Comparison of ENCODE assay signal across 20 mouse cellular contexts in genomic region chr5:72471746-72472145, GRCm38 (mm10). TPM values are rescaled to one million over a fixed set of nuclear protein-coding genes. Genes with fewer than 3 reads are reported as not detected.
A peak's percentile ranks its signal among the peaks of the same experiment; 100 is the strongest.
DNase-seq lines count a peak whose midpoint lies in the region; ATAC-seq lines count a peak whose summit lies in the region.
"Had no signal": no experiment of that assay in that cellular context is flagged by ENCODE, and none has a peak within 500 bp of the region (broad histone marks: within the 10 kb centered on the region; RNA-seq: fewer than 3 reads in every experiment).

No protein-coding gene starts in this region.

- H3K9me3 ChIP-seq in midbrain, embryonic 10.5 days (replicated peaks), result no peaks in the 10 kb centered on the region
- no peaks in the 10 kb centered on the region for H3K9me3 ChIP-seq in midbrain, embryonic 11.5 days (ENCODE audit: control insufficient read depth, low read length)
- H3K9me3 ChIP-seq: embryonic facial prominence, embryonic 12.5 days; limb, embryonic 13.5 days; midbrain, embryonic 12.5 days had no signal

- peak; percentile 14 to 19 for DNase-seq in frontal cortex, postnatal 10 days (ENCODE audit: low spot score in 2 of 2)
- peak; percentile 32 to 34 for DNase-seq in layer of hippocampus, postnatal 10 days (ENCODE audit: low spot score in 2 of 2)
- DNase-seq in left cerebral cortex, postnatal 4 days, result peak; percentile 6
- no peak for DNase-seq in c-Kit-positive CD71-positive TER-119-positive erythroid progenitor cells, embryonic 14.5 days (ENCODE audit: low spot score)
- DNase-seq in midbrain, embryonic 10.5 days (ENCODE audit: low spot score), result no peak
- no peak for DNase-seq in midbrain, embryonic 11.5 days (ENCODE audit: low spot score, missing footprints)
- DNase-seq: adrenal gland, postnatal 14 days; kidney, postnatal 10 days; thymus, postnatal 14 days had no signal

- ATAC-seq in frontal cortex, adult (ENCODE audit: low TSS enrichment), result peak; percentile 80
- no peak for ATAC-seq in midbrain, embryonic 11.5 days (ENCODE audit: low FRiP score)
- ATAC-seq: CD4-positive, CD25-positive, alpha-beta regulatory T cell, adult 4 months; intestine, embryonic 16.5 days had no signal

- intact Hi-C loops in left cerebral cortex, postnatal 4 days (cut with DNase I), result no loop called here

- no peak overlapping the region for H3K4me2 ChIP-seq in midbrain, embryonic 11.5 days
- H3K4me2 ChIP-seq: embryonic facial prominence, embryonic 12.5 days; hindbrain, embryonic 14.5 days; limb, embryonic 13.5 days; midbrain, embryonic 12.5 days had no signal

- H3K36me3 ChIP-seq in midbrain, embryonic 10.5 days, result no peaks in the 10 kb centered on the region
- H3K36me3 ChIP-seq in midbrain, embryonic 11.5 days (ENCODE audit: control insufficient read depth, insufficient read depth, low read length), result no peaks in the 10 kb centered on the region
- H3K36me3 ChIP-seq: embryonic facial prominence, embryonic 12.5 days; limb, embryonic 13.5 days; midbrain, embryonic 12.5 days had no signal

- H3K27me3 ChIP-seq in midbrain, embryonic 10.5 days (ENCODE audit: low read depth, poor library complexity, severe bottlenecking), result no peaks in the 10 kb centered on the region
- no peaks in the 10 kb centered on the region for H3K27me3 ChIP-seq in midbrain, embryonic 11.5 days (ENCODE audit: control insufficient read depth, insufficient read depth, low read length)
- H3K27me3 ChIP-seq: embryonic facial prominence, embryonic 12.5 days; limb, embryonic 13.5 days; midbrain, embryonic 12.5 days had no signal

- no peaks in the 10 kb centered on the region for H3K4me1 ChIP-seq in midbrain, embryonic 10.5 days
- no peaks in the 10 kb centered on the region for H3K4me1 ChIP-seq in midbrain, embryonic 11.5 days (ENCODE audit: control insufficient read depth, insufficient read depth, low read length)
- H3K4me1 ChIP-seq: embryonic facial prominence, embryonic 12.5 days; limb, embryonic 13.5 days; midbrain, embryonic 12.5 days had no signal

- no peak overlapping the region for H3K4me3 ChIP-seq in midbrain, embryonic 10.5 days
- H3K4me3 ChIP-seq in midbrain, embryonic 11.5 days (ENCODE audit: low read depth, low read length), result no peak overlapping the region
- H3K4me3 ChIP-seq: embryonic facial prominence, embryonic 12.5 days; limb, embryonic 13.5 days; midbrain, embryonic 12.5 days; myocyte had no signal

- 80% methylated on average over 7 of the region's 7 CpGs for WGBS in midbrain, embryonic 10.5 days
- 83% methylated on average over 7 of the region's 7 CpGs for WGBS in midbrain, embryonic 11.5 days

- no peak overlapping the region for H3K27ac ChIP-seq in midbrain, embryonic 10.5 days (replicated peaks)
- no peak overlapping the region for H3K27ac ChIP-seq in midbrain, embryonic 11.5 days (ENCODE audit: low read depth, low read length)
- H3K27ac ChIP-seq: embryonic facial prominence, embryonic 12.5 days; hindbrain, embryonic 14.5 days; limb, embryonic 13.5 days; midbrain, embryonic 12.5 days had no signal

- H3K9ac ChIP-seq in midbrain, embryonic 11.5 days (ENCODE audit: low read length), result no peak overlapping the region
- H3K9ac ChIP-seq: embryonic facial prominence, embryonic 12.5 days; hindbrain, embryonic 14.5 days; limb, embryonic 13.5 days; midbrain, embryonic 12.5 days had no signal

RNA-seq across cellular contexts. Expression of gene Corin, which starts 32.5 kb away (rescaled TPM):
- total RNA-seq in layer of hippocampus, postnatal 10 days (2021), result under 1 TPM in 1 of 2 experiments, not detected in 1; 0.16 TPM
- under 1 TPM; 0.18 to 0.26 TPM for total RNA-seq in left cerebral cortex, postnatal 4 days (2021)
- 5.0 and 5.7 TPM in 2 replicates for polyA plus RNA-seq in midbrain, embryonic 10.5 days (2016; fragmentation: Nextera tagmentation; extraction: Ambion mirVana)
- polyA plus RNA-seq in midbrain, embryonic 11.5 days (2014; fragmentation: Nextera tagmentation; extraction: Ambion mirVana), result 7.8 and 9.0 TPM in 2 replicates
- total RNA-seq: granulocyte monocyte progenitor cell, adult 5-6 weeks; MEL; neutrophil, adult 5-6 weeks had no signal
- polyA plus RNA-seq: myocyte had no signal

Comparison
In these comparisons a context has a peak if more than half of its experiments do, and no peak if none do; other contexts are left out.
1. DNase-seq: peak in frontal cortex, postnatal 10 days (2 of 2), layer of hippocampus, postnatal 10 days (2 of 2) and left cerebral cortex, postnatal 4 days (single experiment); none in c-Kit-positive CD71-positive TER-119-positive erythroid progenitor cells, embryonic 14.5 days (single experiment), midbrain, embryonic 10.5 days (single experiment) and midbrain, embryonic 11.5 days (single experiment).